Mouse (Mus musculus): ENCODE measurements around the gene Ccdc71l.

- no peak for TF ChIP-seq CTCF (IDR thresholded peaks at IDR 0.05; ENCODE audit: low read depth)
- no peak for TF ChIP-seq EP300 (IDR thresholded peaks at IDR 0.05; ENCODE audit: low read depth)
Observed at GRCm38 (mm10) chr12:32419537-32419936, 41.0 kb downstream of the Ccdc71l start.

Data from heart, postnatal 0 days (tissue).